Comparison of ENCODE assay signal across 1 mouse cellular context in the genomic region with DNA sequence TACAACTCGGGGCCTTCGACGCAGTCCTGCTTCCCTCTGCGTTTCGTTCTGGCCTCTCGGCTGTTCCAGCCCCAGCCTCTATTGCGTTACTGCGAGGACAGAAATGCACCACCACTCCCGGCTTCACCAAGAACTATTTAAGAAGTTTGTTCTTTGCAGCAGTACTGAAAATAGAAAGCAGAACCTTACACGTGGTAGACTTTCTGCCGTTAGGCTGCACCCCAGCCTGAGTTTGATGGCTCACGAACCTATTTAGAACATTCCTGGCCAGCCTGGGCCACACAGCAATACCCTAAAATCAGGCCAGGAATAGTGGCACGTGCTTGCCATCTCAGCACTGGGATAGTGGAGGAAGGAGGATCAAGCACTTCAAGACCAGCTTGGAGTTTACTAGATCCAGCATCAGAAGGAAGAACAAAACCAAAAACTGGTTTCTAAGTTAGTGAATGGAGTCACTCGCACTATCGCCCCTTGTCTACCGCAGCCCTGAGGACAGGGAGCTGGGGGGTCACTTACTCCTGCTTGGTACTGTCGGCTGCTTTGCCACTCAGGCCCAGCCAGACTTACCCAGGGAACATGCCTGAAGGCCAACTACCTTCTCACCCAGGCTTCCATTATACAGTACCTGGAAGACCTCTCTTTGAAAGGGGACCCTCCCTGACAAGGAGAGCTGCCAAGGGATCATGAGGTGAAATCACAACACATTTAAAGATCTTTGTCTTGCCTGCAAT.
TF ChIP-seq lines count a peak whose summit lies in the region.

No protein-coding gene starts in this region.

TF ChIP-seq in CH12.LX, 34 proteins besides CTCF, POLR2A, EP300 and RAD21:
- peak; percentile 88 for TF ChIP-seq MYC (IDR thresholded peaks at IDR 0.05; ENCODE audit: low read depth, low read length)
- TF ChIP-seq MAX (IDR thresholded peaks at IDR 0.05; ENCODE audit: low read length), result peak; percentile 86
- TF ChIP-seq TCF12 (IDR thresholded peaks at IDR 0.05; ENCODE audit: low read depth, low read length), result no peak
- TF ChIP-seq ZC3H11A (IDR thresholded peaks at IDR 0.05; ENCODE audit: low read depth, low read length), result no peak
- TF ChIP-seq JUN (IDR thresholded peaks at IDR 0.05; ENCODE audit: insufficient read depth, low read depth, low read length), result no peak
- peak; percentile 84 for TF ChIP-seq MXI1 (IDR thresholded peaks at IDR 0.05; ENCODE audit: low read depth, low read length)
- no peak for TF ChIP-seq HCFC1 (IDR thresholded peaks at IDR 0.05; ENCODE audit: low read depth, low read length)
- no peak; the same call in 1 of the 2 replicates for TF ChIP-seq SIN3A (IDR thresholded peaks at IDR 0.05; ENCODE audit: low read length)
- TF ChIP-seq MAZ (IDR thresholded peaks at IDR 0.05; ENCODE audit: low read depth, low read length), result no peak
- no peak for TF ChIP-seq CHD2 (IDR thresholded peaks at IDR 0.05; ENCODE audit: low read length)
- no peak for TF ChIP-seq GABPA (IDR thresholded peaks at IDR 0.05; ENCODE audit: insufficient replicate concordance, low read depth, low read length)
- no peak for TF ChIP-seq ZMIZ1 (IDR thresholded peaks at IDR 0.05; ENCODE audit: low read depth, low read length)
- no peak for TF ChIP-seq RCOR1 (conservative IDR thresholded peaks at IDR 0.05; ENCODE audit: low read depth, low read length)
- TF ChIP-seq JUND (conservative IDR thresholded peaks at IDR 0.05; ENCODE audit: low read depth, low read length), result no peak
- no peak for TF ChIP-seq KAT2A (IDR thresholded peaks at IDR 0.05; ENCODE audit: insufficient replicate concordance, low read length)
- TF ChIP-seq E2F4 (IDR thresholded peaks at IDR 0.05; ENCODE audit: insufficient replicate concordance, low read depth, low read length), result no peak
- TF ChIP-seq TBP (conservative IDR thresholded peaks at IDR 0.05; ENCODE audit: low read depth, low read length), result no peak
- peak; percentile 77 for TF ChIP-seq BHLHE40 (IDR thresholded peaks at IDR 0.05; ENCODE audit: low read depth, low read length)
- no peak for TF ChIP-seq ZKSCAN1 (IDR thresholded peaks at IDR 0.05; ENCODE audit: borderline replicate concordance, low read depth, low read length)
- TF ChIP-seq ZNF384 (IDR thresholded peaks at IDR 0.05; ENCODE audit: low read depth, low read length), result no peak
- TF ChIP-seq UBTF (IDR thresholded peaks at IDR 0.05; ENCODE audit: low read depth, low read length), result no peak
